ENCODE assay signal across 8 mouse cellular contexts in genomic region chr11:59309106-59309805, GRCm38 (mm10). TPM values are rescaled to one million over a fixed set of nuclear protein-coding genes. Genes with fewer than 3 reads are reported as not detected.
A peak's percentile ranks its signal among the peaks of the same experiment; 100 is the strongest.
DNase-seq lines count a peak whose midpoint lies in the region; ATAC-seq and TF ChIP-seq lines count a peak whose summit lies in the region.

No protein-coding gene starts in this region.

- no peak overlapping the region for H3K27ac ChIP-seq in kidney, adult 2 months (ENCODE audit: insufficient read depth, low read depth, low read length)
- H3K27ac ChIP-seq in stomach, embryonic 14.5 days (ENCODE audit: low read length) = peak overlapping the region; percentile 81

- peak; percentile 76 for ATAC-seq in stomach, embryonic 14.5 days (ENCODE audit: insufficient number of reproducible peaks, insufficient read depth, low FRiP score, low read depth)
- ATAC-seq in megakaryocyte-erythroid progenitor cell, adult 5-6 weeks (replicated peaks; ENCODE audit: low FRiP score, low TSS enrichment, poor library complexity, severe bottlenecking) = no peak

- peak overlapping the region; percentile 93 for H3K4me2 ChIP-seq in stomach, embryonic 14.5 days (replicated peaks; ENCODE audit: low read depth, low read length)

- no peak overlapping the region for H3K4me3 ChIP-seq in kidney, adult 2 months (ENCODE audit: insufficient read depth, low read depth, low read length)
- 0 out of 2 replicates have a peak overlapping the region, but pooled peaks have one; percentile 2 for H3K4me3 ChIP-seq in stomach, embryonic 14.5 days (ENCODE audit: low read depth, low read length)

- no peaks in the 10 kb centered on the region for H3K4me1 ChIP-seq in kidney, adult 2 months (ENCODE audit: control insufficient read depth, insufficient read depth, low read length)
- H3K4me1 ChIP-seq in stomach, embryonic 14.5 days (ENCODE audit: control insufficient read depth, insufficient read depth, low read length) = peaks cover 55% of the 10 kb centered on the region; the same call in 1 of the 2 replicates

- TF ChIP-seq POLR2A in kidney, adult 2 months (IDR thresholded peaks at IDR 0.05; ENCODE audit: low read depth, low read length) = no peak

- H3K27me3 ChIP-seq in kidney, adult 2 months (replicated peaks; ENCODE audit: control insufficient read depth, insufficient read depth, low read length) = no peaks in the 10 kb centered on the region
- 0 out of 2 replicates have a peak, but pooled peaks cover 5% of the 10 kb centered on the region for H3K27me3 ChIP-seq in stomach, embryonic 14.5 days (ENCODE audit: control insufficient read depth, insufficient read depth, low read length)

- WGBS in kidney, adult 2 months = 53% methylated on average over 12 of the region's 12 CpGs
- WGBS in stomach, embryonic 14.5 days = 10% methylated on average over 12 of the region's 12 CpGs

- TF ChIP-seq CTCF in kidney, adult 2 months (conservative IDR thresholded peaks at IDR 0.05; ENCODE audit: insufficient read depth, insufficient read length, low read depth, low read length) = no peak

- H3K36me3 ChIP-seq in kidney, adult 2 months (ENCODE audit: control insufficient read depth, insufficient read depth, low read length) = no peaks in the 10 kb centered on the region
- no peaks in the 10 kb centered on the region for H3K36me3 ChIP-seq in stomach, embryonic 14.5 days (ENCODE audit: control insufficient read depth, insufficient read depth, low read length)

- no peaks in the 10 kb centered on the region for H3K9me3 ChIP-seq in stomach, embryonic 14.5 days (ENCODE audit: control insufficient read depth, low read depth, low read length)

- DNase-seq in kidney, adult 2 months = peak; percentile 24
- no peak for DNase-seq in kidney, adult 9 months
- peak; percentile 54 for DNase-seq in NIH3T3 (ENCODE audit: low read depth)
- peak; percentile 55 to 75 for DNase-seq in heart, adult 18-20 months
- peak; percentile 37 for DNase-seq in kidney, postnatal 14 days
- DNase-seq in natural killer cell, adult 2 months (ENCODE audit: low spot score in 2 of 2) = no peak

- no peak overlapping the region for H3K9ac ChIP-seq in stomach, embryonic 14.5 days (replicated peaks; ENCODE audit: low read depth, low read length)

RNA-seq across cellular contexts. Expression of gene Wnt9a, which starts 2.5 kb away (rescaled TPM):
- polyA plus RNA-seq in kidney, adult 2 months (2012; rRNA removed) = 1.7 and 1.8 TPM in 2 replicates
- total RNA-seq in heart, adult 18-20 months (2021) = 1 to 10 TPM; 3.8 to 4.2 TPM
- polyA plus RNA-seq in stomach, embryonic 14.5 days (2014; fragmentation: Nextera tagmentation; extraction: Ambion mirVana) = 2.3 and 3.1 TPM in 2 replicates
- not detected in 2 replicates for total RNA-seq in megakaryocyte-erythroid progenitor cell, adult 5-6 weeks (2014; fragmentation: Nextera tagmentation)
- not detected in 2 replicates for total RNA-seq in megakaryocyte-erythroid progenitor cell, adult 5-6 weeks (2017)

RNA-seq across cellular contexts. Expression of gene Wnt3a, which starts 18.7 kb away (rescaled TPM):
- not detected in 2 replicates for polyA plus RNA-seq in kidney, adult 2 months (2012; rRNA removed)
- total RNA-seq in heart, adult 18-20 months (2021) = not detected
- not detected in 2 replicates for polyA plus RNA-seq in stomach, embryonic 14.5 days (2014; fragmentation: Nextera tagmentation; extraction: Ambion mirVana)
- not detected in 2 replicates for total RNA-seq in megakaryocyte-erythroid progenitor cell, adult 5-6 weeks (2014; fragmentation: Nextera tagmentation)
- total RNA-seq in megakaryocyte-erythroid progenitor cell, adult 5-6 weeks (2017) = not detected in 2 replicates

Comparison
In these comparisons a context has a peak if more than half of its experiments do, and no peak if none do; other contexts are left out.
1. DNase-seq: peak in kidney, adult 2 months (single experiment), NIH3T3 (single experiment), heart, adult 18-20 months (2 of 2) and kidney, postnatal 14 days (single experiment); none in kidney, adult 9 months (single experiment) and natural killer cell, adult 2 months (0 of 2).
2. RNA of gene Wnt9a, which starts 2.5 kb away (total RNA-seq): 3.8 to 4.2 TPM in heart, adult 18-20 months; not detected in megakaryocyte-erythroid progenitor cell, adult 5-6 weeks; every median in the first group is over 4 times any median in the second.